Comparison of ENCODE assay signal across 21 mouse cellular contexts in the genomic region with DNA sequence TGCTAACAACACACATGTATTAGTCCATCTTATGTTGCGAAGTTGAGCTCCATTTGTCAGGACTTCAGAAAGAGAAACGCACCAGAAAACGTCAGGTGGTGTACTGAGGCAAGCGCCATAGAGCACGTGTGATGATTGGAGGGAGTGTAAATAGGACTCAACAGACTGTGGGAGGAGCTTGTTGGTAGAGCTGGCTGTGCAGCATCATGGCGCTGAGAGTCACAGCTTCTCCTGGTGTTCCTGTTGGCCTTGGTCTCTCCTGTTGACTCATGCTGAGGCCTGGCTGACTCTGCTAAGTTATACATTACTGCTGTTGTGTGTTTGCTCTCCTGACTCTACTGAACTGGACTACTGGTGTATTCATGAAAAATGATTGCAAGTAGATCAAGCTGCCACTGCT. TPM values are rescaled to one million over a fixed set of nuclear protein-coding genes. Genes with fewer than 3 reads are reported as not detected.
"Had no signal": no experiment of that assay in that cellular context is flagged by ENCODE, and none has a peak within 500 bp of the region (broad histone marks: within the 10 kb centered on the region; RNA-seq: fewer than 3 reads in every experiment).

No protein-coding gene starts in this region.

- ATAC-seq: midbrain, embryonic 13.5 days; midbrain, embryonic 16.5 days had no signal

- H3K4me1 ChIP-seq: limb, embryonic 10.5 days; limb, embryonic 13.5 days; stomach, embryonic 15.5 days had no signal

- H3K9ac ChIP-seq: limb, embryonic 13.5 days; liver, embryonic 14.5 days; midbrain, embryonic 13.5 days; neural tube, embryonic 13.5 days; stomach, embryonic 15.5 days had no signal

- H3K9me3 ChIP-seq: limb, embryonic 10.5 days; limb, embryonic 13.5 days; midbrain, embryonic 10.5 days; midbrain, embryonic 13.5 days; neural tube, embryonic 13.5 days; stomach, embryonic 15.5 days had no signal

- H3K27me3 ChIP-seq: limb, embryonic 13.5 days; midbrain, embryonic 13.5 days; neural tube, embryonic 13.5 days; stomach, embryonic 15.5 days had no signal

- H3K4me2 ChIP-seq: limb, embryonic 13.5 days; midbrain, embryonic 13.5 days; neural tube, embryonic 13.5 days; stomach, embryonic 15.5 days had no signal

- H3K4me3 ChIP-seq: limb, embryonic 10.5 days; limb, embryonic 13.5 days; midbrain, embryonic 10.5 days; midbrain, embryonic 13.5 days; myocyte; neural tube, embryonic 13.5 days; stomach, embryonic 15.5 days had no signal

- H3K27ac ChIP-seq: limb, embryonic 10.5 days; limb, embryonic 13.5 days; liver, embryonic 14.5 days; midbrain, embryonic 10.5 days; midbrain, embryonic 13.5 days; neural tube, embryonic 13.5 days; stomach, embryonic 15.5 days had no signal

- DNase-seq: kidney, adult 18-20 months; kidney, adult 9 months; kidney, postnatal 14 days; kidney, postnatal 4 days; lung, adult 2 months; lung, postnatal 14 days; lung, postnatal 4 days; retina, postnatal 1 day; right cerebral cortex, postnatal 25 days; spleen, adult 18-20 months; thymus, postnatal 25 days had no signal

RNA-seq across cellular contexts. Expression of gene Creb3l3, which starts 14.3 kb away (rescaled TPM):
- total RNA-seq: monocyte, adult 5-6 weeks had no signal
